Mouse (Mus musculus) lung, adult 2 months (tissue): Measurements from ENCODE around the gene Fstl5. TPM values are rescaled to one million over a fixed set of nuclear protein-coding genes. Genes with fewer than 3 reads are reported as not detected.

ENCODE experiments used
- DNase-seq: peaks from one replicate; pipeline ENCODE4 v3.0.0; 2022
- H3K4me1 ChIP-seq: fragments of 200-500 bp; 2 replicates; pipeline ENCODE4 v1.6.1; 2011; ENCODE audit warnings: low read length; ENCODE audit not compliant: control insufficient read depth, insufficient read depth
- H3K4me3 ChIP-seq: fragments of 200-500 bp; replicated peaks from 2 replicates; pipeline ENCODE3; 2011; ENCODE audit warnings: low read depth, mild to moderate bottlenecking, control low read depth, low read length; ENCODE audit errors: extremely low read depth
- CTCF ChIP-seq: fragments of 200-500 bp; IDR thresholded peaks from 2 replicates; pipeline ENCODE4 v1.5.1; 2011; ENCODE audit warnings: mild to moderate bottlenecking, low read length, control low read depth; ENCODE audit not compliant: insufficient read depth
- POLR2A ChIP-seq: fragments of 200-500 bp; IDR thresholded peaks from 2 replicates; pipeline ENCODE4 v1.6.1; 2011; ENCODE audit warnings: low read depth, mild to moderate bottlenecking, control low read depth, low read length, borderline replicate concordance; ENCODE audit errors: extremely low read depth
- WGBS: fragments of 180-500 bp; shearing (Covaris S2); methylation state at CpG from one replicate; pipeline ENCODE4 v1.1.7; 2018; 5-methylcytosine and 5-hydroxymethylcytosine counted together
- polyA plus RNA-seq: library from polyadenylated mRNA; depleted of rRNA; stranded (reverse); fragments of >200 nt; gene quantifications from 2 replicates; pipeline ENCODE4 v1.2.3, GENCODE M21; 2012; rRNA removed

Fstl5 gene
- polyA plus RNA-seq: not detected in 2 replicates

- WGBS: 2% methylated on average over 28 of the region's 28 CpGs
- DNase-seq: no peak
- Histone ChIP-seq H3K4me3 (no peak within 1 kb of the TSS), H3K4me1 (no peaks in the 10 kb centered on the region)
- TF ChIP-seq POLR2A (no peak), CTCF (no peak)
Observed at GRCm38 (mm10) chr3:76074060-76074707, at the start of gene Fstl5. Gene Fstl5, plus strand, starts transcription at chr3:76074270.

DNA sequence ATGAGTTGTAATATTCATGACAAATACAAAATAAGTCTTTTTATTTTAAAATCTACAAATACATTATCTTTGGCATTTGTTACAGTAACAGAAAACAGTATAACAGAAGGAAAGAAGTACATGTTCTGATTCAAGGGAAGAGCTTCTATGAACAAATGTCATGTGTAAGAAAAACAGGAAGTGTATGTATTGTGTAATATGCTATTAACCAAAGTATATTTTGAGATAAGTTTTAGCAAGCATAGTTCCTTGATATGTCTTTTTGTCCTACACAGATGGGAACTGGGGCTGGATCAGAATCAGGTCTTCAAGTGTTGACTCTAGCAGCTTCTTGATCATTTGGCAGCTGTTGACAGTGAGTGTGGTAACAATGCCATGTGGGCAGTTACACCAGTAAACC lies 48.5 kb upstream of the Fstl5 start:
- no peak overlapping the region for H3K4me3 ChIP-seq

GRCm38 (mm10) chr3:76051124-76051523 lies 22.9 kb upstream of the Fstl5 start:
- no peak overlapping the region for H3K4me3 ChIP-seq
- H3K4me1 ChIP-seq: no peaks in the 10 kb centered on the region
- no peak for DNase-seq
- 59% methylated on average over 3 of the region's 3 CpGs for WGBS
- TF ChIP-seq POLR2A: no peak
- TF ChIP-seq CTCF: no peak

More for the DNA sequence above, 48.5 kb upstream of the Fstl5 start:
- H3K4me1 ChIP-seq: no peaks in the 10 kb centered on the region
- DNase-seq: no peak
- TF ChIP-seq POLR2A (no peak), CTCF (no peak)

- 62% methylated on average over 1 of the region's 1 CpGs for WGBS
- H3K4me1 ChIP-seq: no peaks in the 10 kb centered on the region
- DNase-seq: no peak
- H3K4me3 ChIP-seq: no peak overlapping the region
- TF ChIP-seq CTCF (no peak), POLR2A (no peak)
Observed at GRCm38 (mm10) chr3:76061996-76062395, 12.1 kb upstream of the Fstl5 start.

DNA sequence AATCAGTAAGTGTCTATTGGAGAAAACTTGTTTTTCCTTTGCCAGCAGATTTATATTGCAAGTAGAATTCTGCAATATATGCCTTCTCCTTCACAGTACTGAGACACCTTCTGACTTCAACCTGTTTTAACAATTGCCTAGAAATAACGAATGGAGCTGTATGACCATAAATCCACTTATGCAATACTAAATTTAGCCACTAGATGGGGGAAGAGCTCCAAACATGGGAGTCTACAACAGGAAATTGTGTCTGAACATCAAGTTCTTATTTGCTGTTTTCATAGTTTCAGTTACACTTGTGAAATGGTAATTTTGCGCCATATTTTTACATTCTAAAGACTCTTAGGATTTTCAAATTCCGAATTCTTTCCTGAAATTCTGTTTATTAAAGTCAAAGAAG lies 6.2 kb upstream of the Fstl5 start:
- Histone ChIP-seq H3K4me1 (no peaks in the 10 kb centered on the region), H3K4me3 (no peak overlapping the region)
- 3% methylated on average over 3 of the region's 3 CpGs for WGBS
- peak; percentile 28; the same call in 1 of the 2 replicates for TF ChIP-seq CTCF
- TF ChIP-seq POLR2A: no peak
- DNase-seq: no peak

DNA sequence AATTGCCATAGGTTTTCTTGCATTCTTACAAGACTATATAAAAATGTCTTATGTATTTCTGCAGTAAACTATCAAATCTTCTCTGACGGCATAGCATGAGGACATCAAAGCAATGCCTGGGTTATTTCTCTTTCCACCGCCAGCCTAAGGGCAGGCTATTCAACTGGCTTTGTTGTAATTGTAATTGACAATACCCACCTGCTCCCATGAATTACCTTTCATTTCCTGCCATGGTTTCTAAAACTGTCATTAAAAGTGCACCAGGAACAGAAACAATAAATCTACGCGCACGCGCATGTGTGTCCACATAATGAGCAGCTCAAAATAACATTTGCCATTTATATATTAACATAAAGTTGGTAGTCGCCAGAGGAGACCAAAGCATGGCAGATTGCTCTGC lies 1.2 kb upstream of the Fstl5 start:
- no peaks in the 10 kb centered on the region for H3K4me1 ChIP-seq
- H3K4me3 ChIP-seq: no peak overlapping the region
- no peak for DNase-seq
- WGBS: 78% methylated on average over 7 of the region's 7 CpGs
- TF ChIP-seq POLR2A (no peak), CTCF (no peak)

- no peak for DNase-seq
- 84% methylated on average over 1 of the region's 1 CpGs for WGBS
- TF ChIP-seq CTCF: no peak
- no peak overlapping the region for H3K4me3 ChIP-seq
- no peaks in the 10 kb centered on the region for H3K4me1 ChIP-seq
Observed at GRCm38 (mm10) chr3:76140445-76140844, 66.4 kb downstream of the Fstl5 start.

DNA sequence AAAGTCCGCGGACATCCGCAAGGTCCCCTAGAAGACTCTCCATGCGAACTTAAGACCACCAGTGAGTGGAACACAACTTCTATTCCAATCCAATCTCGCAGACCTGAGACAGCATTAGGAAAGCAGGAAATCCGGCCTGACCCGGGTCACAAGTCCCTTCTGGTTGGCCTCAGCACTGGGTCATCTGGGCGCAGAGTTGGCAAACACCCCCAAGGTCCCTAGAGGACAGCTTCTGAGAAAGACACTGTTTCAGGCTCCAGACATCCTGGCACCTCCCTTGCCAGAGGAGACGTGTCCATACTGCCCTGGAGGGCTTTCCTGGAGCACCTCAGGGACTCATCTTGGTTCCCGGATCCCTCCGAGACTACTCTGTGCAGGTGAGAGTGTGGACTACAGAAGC lies 73.8 kb downstream of the Fstl5 start:
- no peak for DNase-seq
- H3K4me1 ChIP-seq: no peaks in the 10 kb centered on the region
- no peak overlapping the region for H3K4me3 ChIP-seq
- TF ChIP-seq CTCF (no peak), POLR2A (no peak)
- WGBS: 84% methylated on average over 11 of the region's 11 CpGs

DNA sequence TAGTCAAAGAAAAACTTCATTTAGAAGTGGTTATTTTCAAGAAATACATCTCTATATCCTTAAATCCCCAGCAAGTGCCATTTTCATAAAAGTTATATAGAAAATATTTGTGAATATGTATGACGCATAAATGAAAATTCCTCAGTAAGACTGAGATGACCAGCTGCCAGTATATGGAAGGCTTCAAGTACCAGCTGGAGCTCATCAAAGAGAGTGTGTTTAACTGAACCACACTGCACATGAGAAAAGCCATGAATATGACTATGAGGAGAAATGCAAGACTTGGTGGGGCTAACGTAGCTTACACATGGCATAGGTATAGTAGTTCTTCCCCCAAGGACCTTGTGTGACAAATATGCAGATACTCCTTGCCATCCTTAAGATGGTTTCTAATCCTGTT lies 164.8 kb downstream of the Fstl5 start:
- no peak for TF ChIP-seq CTCF
- no peak for TF ChIP-seq POLR2A
- WGBS: 74% methylated on average over 2 of the region's 2 CpGs
- no peaks in the 10 kb centered on the region for H3K4me1 ChIP-seq
- no peak for DNase-seq
- H3K4me3 ChIP-seq: no peak overlapping the region

DNA sequence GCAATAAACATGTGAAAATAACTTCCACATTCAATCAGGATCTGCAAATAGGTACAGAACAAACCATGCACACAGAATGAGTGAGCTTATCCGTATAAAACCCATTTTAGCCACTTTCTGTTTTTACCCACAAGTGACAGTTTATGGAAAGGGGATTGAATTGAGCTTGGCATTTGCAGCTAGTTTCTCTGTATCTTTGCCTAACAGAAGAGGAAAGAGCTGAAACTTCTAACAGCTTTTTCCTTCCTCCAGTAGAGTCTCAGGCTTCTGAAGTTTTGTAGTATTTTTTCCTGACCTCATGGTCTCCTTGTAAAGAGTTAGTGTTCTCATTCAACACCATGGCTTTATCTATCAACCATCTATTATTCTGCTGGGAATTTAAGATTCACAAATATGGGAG lies 177.3 kb downstream of the Fstl5 start:
- no peaks in the 10 kb centered on the region for H3K4me1 ChIP-seq

More for the DNA sequence above, 177.3 kb downstream of the Fstl5 start:
- no peak for DNase-seq
- TF ChIP-seq POLR2A: no peak
- TF ChIP-seq CTCF: no peak
- 73% methylated on average over 1 of the region's 1 CpGs for WGBS
- H3K4me3 ChIP-seq: no peak overlapping the region
